Mouse (Mus musculus): ENCODE data around the gene Cdh26. TPM values are rescaled to one million over a fixed set of nuclear protein-coding genes. Genes with fewer than 3 reads are reported as not detected.

Cdh26 gene
- total RNA-seq (2014; rRNA removed) (0.49 and 11.5 TPM in 2 replicates), polyA plus RNA-seq (2015; fragmentation: Nextera tagmentation; extraction: Ambion mirVana) (0.29 and 0.32 TPM in 2 replicates)

DNA sequence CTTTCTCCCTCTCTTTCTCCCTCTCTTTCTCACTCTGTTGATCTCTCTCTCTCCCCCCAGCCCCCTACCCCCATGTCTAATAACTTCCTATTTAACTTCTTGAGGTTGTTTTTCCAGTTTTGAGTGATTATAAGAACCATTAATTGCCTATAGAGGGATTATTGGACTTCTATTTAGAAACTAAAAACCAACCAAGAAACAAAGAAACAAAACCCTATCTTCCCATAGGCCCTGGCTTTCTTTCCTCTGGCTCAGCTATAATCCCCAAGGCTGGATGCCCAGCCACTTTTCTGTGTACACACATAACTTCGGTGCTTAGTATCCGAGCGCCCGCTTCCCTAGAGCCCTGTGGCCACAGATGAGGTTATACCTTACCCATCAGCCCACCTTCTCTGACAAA, at the start of gene Cdh26:
Gene Cdh26 (plus strand): TSS at position 301 of the 400 bp plus-strand sequence.
- DNase-seq (ENCODE audit: low spot score) (no peak), ATAC-seq (ENCODE audit: low FRiP score) (no peak)
- 73% methylated on average over 4 of the region's 4 CpGs for WGBS
- no peak within 1 kb of the TSS for H3K27ac ChIP-seq (ENCODE audit: low read depth, low read length)
- H3K4me2 ChIP-seq (ENCODE audit: low read depth, low read length, poor library complexity, severe bottlenecking), result no peak within 1 kb of the TSS
- TF ChIP-seq CTCF (IDR thresholded peaks at IDR 0.05), result no peak
- no peaks in the 10 kb centered on the region for H3K27me3 ChIP-seq (ENCODE audit: insufficient read depth, low read length)
- no peaks in the 10 kb centered on the region for H3K36me3 ChIP-seq (ENCODE audit: insufficient read depth, low read length)
- no peak within 1 kb of the TSS for H3K9ac ChIP-seq (replicated peaks; ENCODE audit: low read length, poor library complexity, severe bottlenecking)
- no peak within 1 kb of the TSS for H3K4me3 ChIP-seq (ENCODE audit: low read depth, low read length)
- H3K4me1 ChIP-seq (ENCODE audit: insufficient read depth, low read length), result no peaks in the 10 kb centered on the region; the same call in 1 of the 2 replicates
- no peaks in the 10 kb centered on the region for H3K9me3 ChIP-seq (ENCODE audit: low read length)

DNA sequence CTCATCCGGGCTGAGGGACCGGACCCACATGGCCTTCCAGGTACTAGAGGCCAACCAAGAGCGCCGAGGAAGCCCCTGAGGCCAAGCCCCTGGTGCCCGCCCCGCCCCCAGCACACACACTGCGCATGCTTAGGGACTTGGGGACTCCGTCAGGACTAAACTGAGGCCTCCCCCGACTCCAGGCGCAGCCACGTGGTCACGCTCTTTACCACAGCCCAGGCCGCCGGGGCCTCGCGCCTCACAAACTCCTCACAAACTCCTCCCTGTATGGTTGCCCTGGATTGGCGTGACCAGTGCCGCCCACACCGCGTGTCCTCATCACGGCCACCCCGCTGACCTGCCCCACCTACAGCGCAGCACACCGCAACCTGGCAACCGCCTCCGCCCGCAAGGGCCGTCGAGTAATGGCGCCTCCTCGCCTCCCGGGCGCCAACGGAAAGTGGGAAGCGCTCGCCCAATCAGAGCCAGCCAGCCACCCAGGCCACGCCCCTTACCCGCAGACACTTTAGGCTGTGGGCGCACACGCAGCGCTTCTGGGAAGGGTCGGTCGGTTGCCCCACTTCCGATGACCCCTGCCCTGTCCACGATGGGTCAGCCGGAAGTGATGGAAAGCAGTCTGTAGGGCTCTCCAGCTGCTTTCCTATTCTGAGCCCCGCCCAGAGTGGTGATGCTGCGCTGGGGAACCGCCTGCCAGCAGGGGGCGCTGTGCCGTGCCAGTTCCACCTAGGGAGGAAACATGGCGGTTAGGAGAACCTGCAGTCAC, 23.1 kb upstream of the Cdh26 start, which contains the start of gene Sycp2:
Gene Sycp2 (minus strand): TSS at position 633 of the 763 bp plus-strand sequence.
- no peak for DNase-seq (ENCODE audit: low spot score)
- Histone ChIP-seq H3K9ac (replicated peaks; ENCODE audit: low read length, poor library complexity, severe bottlenecking) (no peak within 1 kb of the TSS), H3K27me3 (ENCODE audit: insufficient read depth, low read length) (no peaks in the 10 kb centered on the region), H3K9me3 (ENCODE audit: low read length) (no peaks in the 10 kb centered on the region), H3K36me3 (ENCODE audit: insufficient read depth, low read length) (no peaks in the 10 kb centered on the region), H3K4me2 (ENCODE audit: low read depth, low read length, poor library complexity, severe bottlenecking) (no peak within 1 kb of the TSS), H3K27ac (ENCODE audit: low read depth, low read length) (no peak within 1 kb of the TSS), H3K4me1 (ENCODE audit: insufficient read depth, low read length) (no peaks in the 10 kb centered on the region), H3K4me3 (ENCODE audit: low read depth, low read length) (no peak within 1 kb of the TSS)
- 87% methylated on average over 49 of the region's 52 CpGs for WGBS
- peak; percentile 23; the same call in 1 of the 2 replicates for ATAC-seq (ENCODE audit: low FRiP score)
- TF ChIP-seq CTCF (IDR thresholded peaks at IDR 0.05), result peak; percentile 36; the same call in 1 of the 2 replicates

DNA sequence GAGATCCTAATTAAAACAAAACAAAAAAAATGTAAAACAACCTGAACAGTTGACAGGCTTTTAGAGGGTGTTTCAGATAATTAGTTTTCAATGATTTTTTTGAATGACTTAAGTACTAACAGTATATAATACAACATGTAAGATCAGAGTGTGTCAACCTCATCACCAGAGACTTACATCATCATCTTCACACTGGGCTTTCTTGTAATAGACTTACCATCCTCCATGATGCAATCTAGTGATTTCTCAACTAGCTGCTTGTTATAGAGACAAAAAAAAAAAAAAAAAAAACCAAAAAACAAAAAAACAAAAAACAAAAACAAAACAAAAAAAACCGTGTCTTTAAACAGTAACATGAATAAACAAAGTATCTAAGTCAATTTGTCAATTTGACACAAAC, 21.3 kb upstream of the Cdh26 start:
- H3K4me2 ChIP-seq (ENCODE audit: low read depth, low read length, poor library complexity, severe bottlenecking), result no peak overlapping the region
- peaks cover 11% of the 10 kb centered on the region; the same call in 1 of the 2 replicates for H3K4me1 ChIP-seq (ENCODE audit: insufficient read depth, low read length)
- H3K9me3 ChIP-seq (ENCODE audit: low read length), result no peaks in the 10 kb centered on the region
- H3K36me3 ChIP-seq (ENCODE audit: insufficient read depth, low read length), result no peaks in the 10 kb centered on the region
- no peak for TF ChIP-seq CTCF (IDR thresholded peaks at IDR 0.05)
- DNase-seq (ENCODE audit: low spot score) (no peak), ATAC-seq (ENCODE audit: low FRiP score) (no peak)
- no peak overlapping the region for H3K9ac ChIP-seq (replicated peaks; ENCODE audit: low read length, poor library complexity, severe bottlenecking)
- no peak overlapping the region for H3K27ac ChIP-seq (ENCODE audit: low read depth, low read length)
- H3K4me3 ChIP-seq (ENCODE audit: low read depth, low read length), result no peak overlapping the region
- H3K27me3 ChIP-seq (ENCODE audit: insufficient read depth, low read length), result 0 out of 2 replicates have a peak, but pooled peaks cover 4% of the 10 kb centered on the region
- WGBS, result 69% methylated on average over 1 of the region's 1 CpGs

DNA sequence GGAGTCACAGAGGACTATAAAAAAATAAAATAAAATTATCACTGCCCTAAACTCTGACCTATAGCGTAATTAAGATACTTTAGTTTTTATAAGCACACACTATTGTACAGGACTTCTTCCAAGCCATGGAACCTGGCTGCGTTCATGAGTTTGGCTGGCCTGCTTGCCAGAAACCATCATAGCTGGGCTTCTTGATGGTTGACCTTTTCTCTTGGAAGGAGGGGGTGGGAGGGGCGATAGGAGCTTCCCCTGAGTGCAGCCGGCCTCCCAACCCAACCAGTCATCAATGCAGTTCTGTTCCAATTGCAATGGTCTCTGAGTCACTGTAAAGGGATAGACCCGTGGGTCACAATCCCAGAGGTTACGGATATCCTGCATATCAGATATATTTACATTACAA, 20.0 kb upstream of the Cdh26 start:
- no peak overlapping the region for H3K27ac ChIP-seq (ENCODE audit: low read depth, low read length)
- no peak overlapping the region for H3K4me3 ChIP-seq (ENCODE audit: low read depth, low read length)
- H3K9me3 ChIP-seq (ENCODE audit: low read length), result no peaks in the 10 kb centered on the region
- no peak for TF ChIP-seq CTCF (IDR thresholded peaks at IDR 0.05)
- no peak overlapping the region for H3K9ac ChIP-seq (replicated peaks; ENCODE audit: low read length, poor library complexity, severe bottlenecking)
- DNase-seq (ENCODE audit: low spot score) (no peak), ATAC-seq (ENCODE audit: low FRiP score) (no peak)
- H3K4me2 ChIP-seq (ENCODE audit: low read depth, low read length, poor library complexity, severe bottlenecking), result no peak overlapping the region
- peaks cover 11% of the 10 kb centered on the region; the same call in 1 of the 2 replicates for H3K4me1 ChIP-seq (ENCODE audit: insufficient read depth, low read length)
- 0 out of 2 replicates have a peak, but pooled peaks cover 4% of the 10 kb centered on the region for H3K27me3 ChIP-seq (ENCODE audit: insufficient read depth, low read length)
- WGBS, result 86% methylated on average over 6 of the region's 6 CpGs
- H3K36me3 ChIP-seq (ENCODE audit: insufficient read depth, low read length), result no peaks in the 10 kb centered on the region

DNA sequence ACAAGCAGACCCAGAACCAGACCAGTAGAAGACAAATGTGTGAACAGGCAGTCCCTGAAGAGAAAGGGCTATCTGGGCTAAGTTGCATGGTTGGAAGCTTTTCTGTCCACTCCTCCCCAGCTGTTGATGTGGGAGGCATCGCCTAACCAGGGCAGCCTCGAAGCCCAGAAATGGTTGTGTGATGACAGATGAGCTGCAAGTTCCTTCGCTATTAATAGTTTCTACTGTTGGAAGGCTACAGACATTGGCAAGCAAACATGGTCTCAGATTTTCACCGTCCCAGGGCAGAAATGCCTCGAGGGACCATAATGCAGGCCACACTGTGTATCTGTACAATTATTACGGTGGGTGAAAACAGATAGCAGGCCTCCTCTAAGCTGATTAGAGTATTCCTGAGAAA, 17.7 kb upstream of the Cdh26 start:
- H3K9me3 ChIP-seq (ENCODE audit: low read length), result no peaks in the 10 kb centered on the region
- 0 out of 2 replicates have a peak overlapping the region, but pooled peaks have one; percentile 4 for H3K9ac ChIP-seq (replicated peaks; ENCODE audit: low read length, poor library complexity, severe bottlenecking)
- no peak for TF ChIP-seq CTCF (IDR thresholded peaks at IDR 0.05)
- H3K27ac ChIP-seq (ENCODE audit: low read depth, low read length), result no peak overlapping the region
- ATAC-seq (ENCODE audit: low FRiP score) (no peak), DNase-seq (ENCODE audit: low spot score) (no peak)
- H3K4me1 ChIP-seq (ENCODE audit: insufficient read depth, low read length), result peaks cover 11% of the 10 kb centered on the region; the same call in 1 of the 2 replicates
- 0 out of 2 replicates have a peak, but pooled peaks cover under 1% of the 10 kb centered on the region for H3K36me3 ChIP-seq (ENCODE audit: insufficient read depth, low read length)
- H3K4me3 ChIP-seq (ENCODE audit: low read depth, low read length), result no peak overlapping the region
- 0 out of 2 replicates have a peak, but pooled peaks cover 4% of the 10 kb centered on the region for H3K27me3 ChIP-seq (ENCODE audit: insufficient read depth, low read length)
- H3K4me2 ChIP-seq (ENCODE audit: low read depth, low read length, poor library complexity, severe bottlenecking), result peak overlapping the region; percentile 99; the same call in 1 of the 2 replicates
- 73% methylated on average over 6 of the region's 6 CpGs for WGBS

DNA sequence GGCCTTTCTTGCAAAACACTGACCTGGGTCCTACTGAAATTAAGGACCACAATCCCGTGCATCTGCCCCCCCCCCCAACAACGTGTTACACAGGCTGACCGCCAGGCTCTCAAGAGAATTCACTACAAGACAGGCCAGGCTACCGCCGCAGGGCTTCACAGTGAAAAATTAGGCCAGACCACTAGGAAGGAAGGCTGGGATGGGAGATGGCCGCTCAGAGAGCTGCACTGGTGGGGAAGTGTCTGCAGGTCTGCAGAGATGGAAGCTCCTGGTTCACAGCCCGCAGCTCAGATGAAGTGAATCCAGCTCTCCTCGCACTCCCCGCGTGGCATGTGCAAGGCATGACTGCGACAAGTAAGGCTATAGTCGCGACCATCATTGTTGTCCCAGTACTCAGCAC, 17.2 kb upstream of the Cdh26 start:
- peaks cover 6% of the 10 kb centered on the region; the same call in 1 of the 2 replicates for H3K36me3 ChIP-seq (ENCODE audit: insufficient read depth, low read length)
- peaks cover 11% of the 10 kb centered on the region; the same call in 1 of the 2 replicates for H3K4me1 ChIP-seq (ENCODE audit: insufficient read depth, low read length)
- 0 out of 2 replicates have a peak, but pooled peaks cover 4% of the 10 kb centered on the region for H3K27me3 ChIP-seq (ENCODE audit: insufficient read depth, low read length)
- ATAC-seq (ENCODE audit: low FRiP score), result 0 out of 2 replicates have a peak, but pooled peaks have one; percentile 1
- peak overlapping the region; percentile 99 for H3K4me2 ChIP-seq (ENCODE audit: low read depth, low read length, poor library complexity, severe bottlenecking)
- TF ChIP-seq CTCF (IDR thresholded peaks at IDR 0.05), result no peak
- peak overlapping the region; percentile 68 for H3K4me3 ChIP-seq (ENCODE audit: low read depth, low read length)
- no peak overlapping the region; the same call in 1 of the 2 replicates for H3K9ac ChIP-seq (replicated peaks; ENCODE audit: low read length, poor library complexity, severe bottlenecking)
- H3K9me3 ChIP-seq (ENCODE audit: low read length), result no peaks in the 10 kb centered on the region
- DNase-seq (ENCODE audit: low spot score), result no peak
- no peak overlapping the region for H3K27ac ChIP-seq (ENCODE audit: low read depth, low read length)
- 69% methylated on average over 13 of the region's 13 CpGs for WGBS
